Mouse (Mus musculus) gastrocnemius, postnatal 4 days (tissue): ENCODE measurements around the gene Fnip1. TPM values are rescaled to one million over a fixed set of nuclear protein-coding genes. Genes with fewer than 3 reads are reported as not detected.

Source experiments
- DNase-seq, 2 experiments: peaks; one replicate each; pipeline ENCODE4 v3.0.0; 2021 to 2022; ENCODE audit warnings: low spot score in 2 of 2, mixed read lengths in 2 of 2
- total RNA-seq, 2 experiments: library from RNA; stranded (reverse); gene quantifications; 2 replicates each; pipeline ENCODE4 v1.2.3; 2021

Gene Fnip1
- total RNA-seq, 2 experiments from 2014 or later, result 20.1 to 23.0 TPM

DNA sequence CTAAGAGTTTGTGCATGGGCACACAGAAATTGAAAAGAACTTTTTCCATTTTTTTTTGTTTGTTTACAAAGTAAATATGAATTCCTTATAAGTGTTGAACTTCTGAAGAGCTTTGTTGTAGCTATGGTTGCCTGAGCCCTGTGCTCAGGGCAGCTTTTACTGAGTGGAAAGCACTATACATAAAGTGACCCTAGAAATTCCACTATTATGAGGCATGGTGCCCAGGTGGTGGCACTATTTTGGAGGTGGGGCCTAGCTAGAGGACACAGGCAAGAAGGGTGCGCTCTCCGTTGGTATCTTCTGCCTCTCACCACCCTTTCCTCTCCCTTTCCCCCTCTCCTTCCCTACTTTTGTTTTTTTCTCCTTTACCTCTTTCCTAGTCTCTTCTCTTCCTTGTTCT is 18.9 kb downstream of the Fnip1 start:
- no peak for DNase-seq

DNA sequence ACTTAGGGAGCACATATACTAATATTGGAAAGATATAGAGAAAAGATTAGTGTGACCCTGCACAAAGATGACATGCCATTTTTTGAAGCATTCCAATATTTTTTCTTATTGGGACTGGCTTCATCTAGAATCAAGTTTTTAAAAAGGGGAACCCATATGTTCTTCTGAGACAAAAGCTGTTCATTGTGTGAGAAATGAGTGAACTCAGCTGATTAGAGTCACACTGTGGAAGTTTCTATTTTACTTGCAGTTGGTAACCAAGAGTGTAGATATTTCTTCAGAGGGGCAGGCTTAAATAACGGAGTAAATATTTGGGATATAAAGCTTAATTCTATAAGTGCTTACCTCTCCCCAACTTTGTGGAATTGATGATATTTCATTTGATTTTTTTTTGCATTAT is 20.2 kb downstream of the Fnip1 start:
- no peak for DNase-seq

DNA sequence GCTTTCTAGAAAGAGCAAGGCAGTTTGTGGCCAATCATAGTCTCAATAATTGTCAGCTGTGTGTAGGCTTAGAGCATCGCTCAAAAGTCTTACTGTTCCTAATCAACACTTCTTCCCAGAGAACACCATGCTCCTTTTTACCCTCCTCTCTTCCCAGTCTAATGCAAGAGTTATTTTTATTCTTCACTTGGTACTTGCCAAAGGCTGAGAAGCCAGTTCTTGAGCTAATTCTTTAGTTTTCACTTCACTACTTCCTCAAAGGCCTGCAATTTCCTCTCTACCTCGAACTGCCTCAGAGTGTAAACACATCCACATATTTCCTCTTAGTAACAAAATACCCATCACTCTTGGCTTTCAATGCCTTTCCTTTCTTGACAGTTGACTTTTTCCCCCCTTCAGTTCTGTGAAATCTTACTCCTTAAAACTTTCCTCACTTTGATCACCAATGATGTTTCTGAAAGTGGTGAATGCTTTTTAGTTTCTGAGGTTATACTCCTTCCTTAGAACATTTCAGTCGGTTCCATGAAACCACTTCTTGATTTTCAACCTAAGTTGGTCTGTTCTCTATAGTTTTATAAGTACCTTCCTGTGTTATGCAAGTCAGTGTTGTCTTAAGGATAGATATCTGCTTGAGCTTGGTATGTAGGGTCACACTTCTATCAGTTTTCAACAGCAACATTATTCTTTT is 26.7 kb downstream of the Fnip1 start:
- DNase-seq, result no peak

DNA sequence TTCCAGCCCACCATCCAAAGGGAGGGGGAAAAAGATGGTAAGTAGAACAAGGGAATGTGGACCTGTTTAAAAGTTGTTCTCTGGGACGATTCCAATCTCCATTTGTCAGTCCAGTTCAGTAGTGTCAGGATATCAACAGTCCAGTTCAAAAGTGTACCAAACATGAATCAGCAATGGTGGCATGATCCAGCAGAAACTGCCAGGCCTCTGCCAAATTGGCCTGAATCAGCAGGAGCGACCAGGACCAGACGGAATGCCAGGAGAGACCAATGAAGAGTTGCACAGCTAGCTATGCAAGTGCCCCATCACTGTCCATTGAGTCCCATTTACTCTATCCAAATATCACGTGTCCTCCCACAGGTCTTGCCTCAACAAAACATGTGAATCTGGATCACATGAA is 34.2 kb downstream of the Fnip1 start:
- DNase-seq, result no peak

DNA sequence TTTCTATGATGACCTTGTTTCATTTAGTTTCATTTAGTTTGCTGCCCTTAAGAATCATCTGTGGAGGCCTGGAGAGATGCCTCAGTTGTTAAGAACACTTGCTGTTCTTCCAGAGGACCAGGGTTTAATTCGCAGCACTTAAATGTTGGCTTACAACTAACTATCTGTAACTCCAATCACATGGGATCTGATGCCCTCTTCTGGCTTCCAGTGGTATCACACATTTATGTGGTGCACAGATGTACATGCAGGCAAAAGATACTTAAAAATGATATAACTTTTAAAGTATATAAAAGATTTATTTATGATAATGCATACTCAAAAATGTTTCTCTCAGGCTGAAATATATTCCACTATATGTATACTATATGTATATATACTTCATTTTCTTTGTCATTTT is 40.4 kb downstream of the Fnip1 start:
- no peak for DNase-seq

DNA sequence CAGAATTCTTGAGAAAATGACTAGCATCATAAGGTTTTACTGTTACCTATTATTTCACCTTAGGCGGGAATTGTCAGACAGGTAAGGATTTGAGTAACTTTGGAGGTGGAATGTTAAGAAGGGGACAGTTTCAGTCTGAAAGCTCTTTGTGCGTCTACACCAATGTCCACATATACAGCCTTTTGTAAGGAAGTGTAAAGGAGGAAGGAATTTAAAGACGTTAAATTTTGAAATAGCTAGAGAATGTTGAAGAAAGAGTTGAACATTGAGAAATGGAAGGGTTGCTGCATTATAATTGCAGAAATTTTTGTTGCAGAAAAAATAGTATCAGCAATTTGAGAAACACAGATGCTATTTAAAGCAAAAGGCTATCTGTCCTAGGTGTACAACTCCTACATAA is 48.0 kb downstream of the Fnip1 start:
- DNase-seq, result no peak

DNA sequence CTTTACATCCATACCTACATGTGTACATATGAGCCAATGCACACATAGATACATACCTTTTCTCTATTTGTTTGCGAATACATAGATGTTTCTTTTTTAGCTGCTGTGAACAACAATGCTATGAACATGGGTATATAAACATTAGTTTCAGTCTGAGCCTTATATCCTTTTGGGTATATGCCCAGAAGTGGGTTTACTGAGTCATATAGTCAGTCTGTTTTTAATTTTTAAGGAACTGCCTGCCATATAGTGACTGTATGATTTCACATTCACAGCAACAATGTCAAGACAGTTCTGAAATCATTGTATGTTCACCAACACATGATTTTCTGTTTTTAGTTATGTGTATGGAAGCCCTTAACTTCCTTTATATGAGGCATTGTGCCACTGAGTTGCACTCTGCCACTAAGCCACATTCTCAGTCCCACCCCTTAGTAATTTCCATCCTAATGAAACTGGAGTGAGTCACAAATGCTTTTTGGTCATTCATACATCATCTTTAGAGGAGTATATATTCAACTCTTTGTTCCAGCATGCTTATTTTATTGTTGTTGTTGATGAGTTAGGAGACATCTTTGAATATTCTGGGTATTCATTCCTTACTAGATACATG is 54.1 kb downstream of the Fnip1 start:
- no peak for DNase-seq

DNA sequence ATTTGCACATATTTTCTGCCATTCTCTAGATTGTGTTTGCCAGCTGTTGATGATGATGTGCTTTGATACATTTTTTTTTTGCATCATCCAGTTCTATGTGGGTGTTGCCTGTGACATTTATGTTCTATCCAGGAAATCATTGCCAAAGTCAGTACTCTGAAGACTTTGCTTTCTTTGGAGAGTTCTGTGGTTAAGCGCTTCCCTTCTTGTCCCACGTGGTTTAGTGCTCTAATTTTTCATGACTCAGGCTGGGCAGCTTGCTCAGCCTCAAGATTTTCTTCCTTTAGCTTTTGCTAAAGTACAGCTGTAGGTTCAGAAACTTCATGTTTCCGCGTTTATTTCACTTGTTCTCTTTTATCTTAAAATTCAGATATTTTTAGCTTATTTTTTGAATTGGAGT is 54.6 kb downstream of the Fnip1 start:
- DNase-seq, result no peak

DNA sequence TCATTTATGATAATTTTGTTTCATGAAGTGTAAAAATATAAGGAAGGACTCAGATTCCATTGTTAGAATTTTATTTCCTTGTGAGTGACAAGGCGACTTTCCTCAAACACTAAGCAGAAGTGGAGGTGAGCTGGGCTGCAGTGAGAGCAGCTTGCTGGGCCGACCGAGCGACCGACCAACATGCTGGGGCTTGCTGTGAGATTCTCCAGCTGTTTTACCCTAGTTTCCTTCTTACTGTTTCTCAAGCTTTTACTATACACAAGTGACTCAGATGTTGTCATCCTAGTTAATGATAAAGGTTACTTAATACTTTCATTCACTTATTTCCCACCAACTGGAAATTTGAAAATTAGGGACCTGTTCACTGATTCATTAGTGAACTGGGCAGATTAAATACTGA is 61.8 kb downstream of the Fnip1 start:
- no peak for DNase-seq

DNA sequence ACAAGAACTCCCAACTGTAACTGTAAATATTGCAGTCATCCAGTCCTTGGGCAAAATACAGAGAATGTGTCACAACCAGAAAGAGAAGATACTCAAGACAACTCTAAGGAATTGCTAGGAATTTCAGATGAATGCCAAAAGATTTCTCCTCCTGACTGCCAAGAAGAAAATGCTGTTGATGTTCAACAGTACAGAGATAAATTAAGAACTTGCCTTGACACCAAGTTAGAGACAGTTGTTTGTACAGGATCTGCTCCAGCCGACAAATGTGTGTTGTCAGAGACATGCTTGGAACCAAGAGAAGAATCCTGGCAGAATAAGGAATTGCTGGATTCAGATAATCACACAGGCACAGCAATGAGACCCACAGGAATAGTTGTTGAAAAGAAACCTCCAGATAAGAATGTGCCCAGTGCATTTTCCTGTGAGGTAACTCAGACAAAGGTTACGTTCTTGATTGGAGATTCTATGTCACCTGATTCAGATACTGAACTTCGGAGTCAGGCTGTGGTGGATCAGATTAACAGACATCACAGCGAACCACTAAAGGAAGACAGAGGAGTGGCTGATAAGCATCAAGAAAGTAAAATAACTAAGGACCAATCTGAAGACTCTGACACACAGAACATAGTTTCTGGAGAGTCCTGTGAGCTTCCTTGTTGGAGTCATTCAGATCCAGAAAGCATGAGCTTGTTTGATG is 64.7 kb downstream of the Fnip1 start:
- no peak for DNase-seq

DNA sequence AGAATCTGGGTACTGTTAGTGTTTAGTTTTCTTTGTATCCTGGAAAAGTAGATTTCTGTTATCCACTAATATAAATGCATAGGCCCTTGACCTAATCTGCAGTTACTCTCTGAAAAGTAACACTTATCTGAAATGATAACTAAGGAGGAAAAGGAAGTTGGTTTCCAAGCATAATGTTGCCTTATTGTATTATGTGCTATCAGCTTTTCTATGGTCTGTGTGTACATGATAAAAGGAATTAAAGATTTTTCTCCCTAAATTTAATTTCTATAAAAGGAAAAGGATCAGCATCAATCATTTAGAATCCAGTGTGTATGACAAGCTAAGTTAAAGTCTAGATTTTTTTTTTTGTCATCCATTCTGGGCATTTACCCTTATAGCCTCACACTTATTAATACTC is 75.6 kb downstream of the Fnip1 start:
- no peak for DNase-seq

DNA sequence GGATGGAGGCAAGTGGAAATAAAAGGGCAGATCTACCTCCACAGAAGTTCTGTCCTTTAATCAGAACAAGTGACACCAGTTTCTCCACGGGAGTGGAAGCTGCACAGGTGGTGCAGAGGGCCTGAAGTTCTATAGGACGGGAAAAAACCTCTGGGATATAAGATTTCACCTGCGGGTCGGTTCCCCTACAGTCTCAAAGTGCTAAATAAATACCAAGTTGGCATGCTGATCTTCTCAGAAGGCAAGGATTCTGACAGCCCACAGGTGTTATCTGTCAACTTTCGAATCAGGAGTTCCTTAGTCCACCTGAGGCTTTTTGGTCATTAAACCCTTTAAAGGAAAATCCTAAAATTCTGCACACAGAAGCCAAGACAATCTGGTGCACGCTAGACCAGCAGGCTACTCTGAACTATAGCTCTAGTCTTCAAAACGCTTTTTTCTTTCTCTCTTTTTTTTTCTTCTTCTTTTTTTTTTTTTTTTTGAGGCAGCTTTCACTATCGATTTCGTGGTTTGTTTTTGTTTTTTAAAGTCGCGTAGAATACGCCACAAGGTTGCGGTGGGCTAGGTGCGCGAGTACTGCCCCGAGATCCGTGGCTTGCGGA is 84.0 kb downstream of the Fnip1 start:
- DNase-seq, result no peak

DNA sequence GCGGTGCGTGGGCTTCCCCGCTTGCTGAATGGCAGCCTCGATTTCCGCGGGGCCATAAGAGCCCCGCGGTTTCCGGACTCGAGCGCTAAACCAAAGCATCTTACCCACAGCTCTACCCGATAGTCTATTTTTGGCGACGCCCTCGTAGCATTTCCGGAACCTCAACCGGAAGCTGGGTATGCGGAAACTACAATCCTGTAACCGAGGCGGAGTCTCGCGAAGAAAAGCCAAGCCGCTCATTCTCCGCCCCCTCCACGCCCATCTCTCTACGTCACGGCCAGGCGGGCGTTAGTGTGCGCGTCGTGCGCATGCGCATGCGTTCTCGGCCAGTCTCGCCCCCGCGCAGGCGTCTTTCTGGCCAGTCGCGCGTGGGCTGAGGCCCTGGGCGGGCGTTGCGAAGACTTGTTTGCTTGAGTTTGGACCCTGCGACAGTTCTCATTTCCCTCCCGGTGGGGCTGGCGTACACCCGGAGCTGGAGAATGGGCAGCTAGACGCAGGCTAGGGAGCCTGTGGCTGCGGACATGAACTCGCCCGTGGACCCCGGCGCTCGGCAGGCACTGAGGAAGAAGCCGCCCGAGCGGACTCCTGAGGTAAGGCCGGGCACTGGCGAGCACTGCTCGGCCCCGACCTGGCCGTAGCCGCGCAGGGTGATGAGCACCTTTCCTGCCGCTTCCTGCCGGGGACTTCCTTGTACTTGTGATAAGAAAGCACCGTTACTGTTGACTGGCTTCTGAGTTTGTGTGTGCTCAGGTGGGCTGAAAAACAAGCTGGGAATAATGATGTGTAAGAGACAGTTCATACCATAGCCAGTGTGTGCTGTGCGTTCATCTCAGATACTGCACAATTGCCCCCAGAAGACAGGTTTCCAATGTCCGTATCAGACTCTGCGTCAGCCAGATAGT is 84.8 kb downstream of the Fnip1 start, which contains the start of gene Rapgef6:
Rapgef6 (plus strand) TSS at position 319 of the 902 bp plus-strand sequence.
- DNase-seq, result peak; percentile 98

DNA sequence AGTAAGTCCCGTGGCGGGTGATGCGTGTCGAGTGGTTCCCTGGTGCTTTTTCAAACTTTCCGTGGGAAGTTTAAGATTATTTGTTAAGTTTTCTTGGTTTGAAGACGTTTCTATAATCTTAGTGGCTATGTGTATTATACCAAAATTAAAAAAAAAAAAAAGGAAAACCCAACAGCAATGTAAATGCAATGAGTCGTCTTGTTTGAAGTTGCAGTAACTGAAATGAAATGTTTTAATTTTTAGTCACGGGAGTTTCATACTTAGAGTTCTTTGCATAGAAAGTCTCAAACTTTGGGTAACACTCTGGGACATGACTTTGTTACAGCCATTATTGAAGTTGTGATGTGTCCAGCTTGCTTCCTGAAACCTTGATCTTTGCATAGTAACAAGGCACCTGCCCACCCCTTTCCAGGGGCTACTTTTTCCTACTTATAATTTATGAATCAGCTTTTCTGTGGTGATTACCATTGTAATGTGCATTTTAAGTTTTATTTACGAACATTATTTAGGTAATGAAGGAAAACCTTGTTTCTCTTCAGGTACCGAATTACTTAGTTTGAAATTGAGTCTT is 85.5 kb downstream of the Fnip1 start:
- no peak for DNase-seq

DNA sequence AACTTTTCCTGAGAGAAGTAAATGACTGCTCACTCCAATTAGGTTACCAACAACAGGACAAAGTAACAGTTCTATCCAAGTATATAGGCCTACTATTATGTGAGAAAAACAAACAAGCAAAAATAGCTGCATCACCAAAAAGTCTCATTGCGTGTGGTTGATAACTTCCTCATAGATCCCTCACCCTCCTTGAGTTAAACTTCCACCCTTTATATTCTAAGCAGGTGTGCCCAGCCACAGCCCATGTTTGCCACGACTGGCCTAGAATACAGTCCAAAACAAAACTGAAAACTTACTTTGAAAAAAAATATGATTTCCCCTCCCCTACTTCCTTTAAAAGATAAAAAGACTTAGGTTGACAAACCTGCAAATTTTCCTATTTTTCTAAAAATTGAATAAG is 90.0 kb downstream of the Fnip1 start:
- DNase-seq, result no peak

DNA sequence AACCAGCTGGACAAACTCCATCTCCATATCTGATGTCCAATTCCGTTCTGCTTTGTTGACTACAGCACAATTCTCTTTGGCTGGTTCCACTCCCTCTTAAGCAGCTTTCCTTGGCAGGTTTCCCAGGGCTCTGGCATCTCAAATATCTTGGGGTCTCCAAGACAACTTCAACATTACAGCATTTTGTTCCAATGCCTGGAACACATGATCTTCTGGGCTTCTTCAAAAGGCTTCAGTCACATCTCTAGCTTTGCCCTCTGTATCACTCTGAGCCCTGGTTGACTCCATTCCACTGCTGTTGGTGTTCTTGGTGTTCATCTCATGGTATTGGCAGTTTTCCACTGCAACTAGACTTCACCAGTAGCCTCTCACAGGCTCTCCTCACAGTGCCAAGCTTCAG is 92.4 kb downstream of the Fnip1 start:
- peak in 1 of 2 experiments; percentile 46 for DNase-seq

DNA sequence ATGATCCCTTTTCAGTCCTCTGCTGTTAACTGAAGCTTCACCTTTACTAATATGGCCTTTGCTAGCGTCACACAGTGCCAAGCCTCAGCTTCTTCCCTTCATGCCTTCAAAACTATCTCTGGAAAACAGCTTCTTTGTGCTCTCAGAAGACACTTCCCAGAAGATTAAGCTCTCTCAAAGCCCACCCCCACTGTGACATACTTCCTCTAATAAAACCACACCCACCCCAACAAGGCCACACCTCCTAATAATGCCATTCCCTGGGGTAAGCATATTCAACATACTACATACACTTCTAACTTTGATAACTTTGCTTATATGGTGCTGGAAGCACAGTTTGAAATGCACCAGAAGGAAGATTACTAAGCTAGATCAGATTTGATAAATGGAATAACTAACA is 92.9 kb downstream of the Fnip1 start:
- DNase-seq, result no peak

DNA sequence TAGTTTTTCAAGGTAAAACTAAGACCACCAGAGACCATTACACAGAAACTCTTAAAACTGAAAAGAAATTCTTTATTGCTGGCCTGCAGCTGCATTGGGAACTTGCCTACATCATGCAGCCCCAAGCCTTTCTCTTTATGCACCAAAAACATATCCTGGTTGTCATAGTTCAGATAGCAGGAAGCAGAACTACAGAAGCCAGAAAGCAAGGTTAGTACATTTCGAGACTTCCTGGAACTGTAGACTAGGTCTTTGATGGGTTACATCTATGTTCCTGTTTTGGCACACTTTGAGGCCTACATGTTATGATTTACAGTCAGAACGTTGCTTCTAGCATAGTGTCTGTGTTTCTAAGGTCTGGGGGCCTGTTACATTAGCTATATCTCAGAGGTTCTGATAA is 95.8 kb downstream of the Fnip1 start:
- DNase-seq, result no peak

DNA sequence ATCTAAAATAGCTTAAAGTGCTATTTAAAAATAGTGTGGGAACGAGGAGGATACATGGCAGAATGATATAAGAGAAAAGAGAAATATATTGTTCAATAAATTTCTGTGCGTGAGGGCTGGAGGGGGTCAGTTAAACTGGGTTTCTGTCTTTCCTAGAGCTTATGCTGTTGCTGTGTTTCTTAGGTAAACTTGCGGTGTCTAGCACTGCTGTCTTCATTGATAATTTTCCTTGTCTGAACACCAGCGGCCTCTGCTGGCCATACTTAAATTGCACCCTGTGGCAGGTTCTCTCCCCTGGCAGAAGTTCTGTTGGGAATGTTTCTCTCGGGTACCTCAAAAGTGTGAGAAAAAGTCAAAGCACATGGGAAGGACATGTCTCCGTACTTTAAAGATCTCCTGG is 96.9 kb downstream of the Fnip1 start:
- peak; percentile 42 to 64 for DNase-seq

DNA sequence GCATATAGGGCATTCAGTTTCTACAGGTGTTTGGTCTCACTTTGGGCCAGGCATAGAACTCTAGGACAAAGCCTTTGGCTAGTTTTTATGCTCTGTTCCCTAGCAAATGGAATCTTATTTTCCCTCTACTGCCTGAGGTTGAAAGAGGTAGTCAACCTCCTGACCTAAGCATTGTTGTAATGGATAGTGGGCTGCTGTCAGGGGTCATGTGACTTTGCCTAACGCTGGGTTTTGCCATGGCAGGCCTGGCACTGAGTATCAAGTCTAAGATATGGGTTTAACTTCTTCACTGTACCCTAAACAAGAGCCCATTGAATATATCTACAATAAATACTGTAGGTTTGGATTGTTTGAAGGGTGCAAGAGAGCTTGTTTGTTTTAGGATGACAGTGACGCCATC is 101.0 kb downstream of the Fnip1 start:
- no peak for DNase-seq

DNA sequence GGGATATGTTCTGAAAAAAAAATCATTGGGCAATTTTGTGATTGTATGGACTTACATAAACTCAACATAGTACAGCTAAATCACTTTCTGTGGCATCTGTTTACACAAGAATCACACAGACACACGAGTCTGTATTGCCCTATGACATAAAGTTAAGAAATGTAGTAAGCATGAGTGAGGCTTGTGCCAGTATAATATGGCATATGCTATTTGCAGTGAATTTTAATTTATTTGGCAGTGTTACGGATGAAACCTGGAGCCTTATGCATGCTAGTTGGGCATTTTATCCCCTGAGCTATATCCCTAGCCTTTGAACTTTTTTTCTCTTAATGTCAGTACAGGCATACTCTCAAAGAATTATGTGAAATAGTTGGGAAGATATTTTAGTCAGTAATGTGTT is 101.5 kb downstream of the Fnip1 start:
- no peak for DNase-seq
